Mouse (Mus musculus) bone marrow, adult 2 months (tissue): ENCODE data around the gene Palld.

Experiments
- CTCF ChIP-seq: fragments of 200-500 bp; IDR thresholded peaks from 2 replicates; pipeline ENCODE4 v1.5.1; 2011; ENCODE audit warnings: low read length, control low read depth; ENCODE audit not compliant: control insufficient read depth, insufficient read depth
- POLR2A ChIP-seq: fragments of 200-500 bp; IDR thresholded peaks from 2 replicates; pipeline ENCODE4 v1.6.1; 2011; ENCODE audit warnings: low read depth, mild to moderate bottlenecking, control low read depth, low read length, borderline replicate concordance; ENCODE audit not compliant: control insufficient read depth

DNA sequence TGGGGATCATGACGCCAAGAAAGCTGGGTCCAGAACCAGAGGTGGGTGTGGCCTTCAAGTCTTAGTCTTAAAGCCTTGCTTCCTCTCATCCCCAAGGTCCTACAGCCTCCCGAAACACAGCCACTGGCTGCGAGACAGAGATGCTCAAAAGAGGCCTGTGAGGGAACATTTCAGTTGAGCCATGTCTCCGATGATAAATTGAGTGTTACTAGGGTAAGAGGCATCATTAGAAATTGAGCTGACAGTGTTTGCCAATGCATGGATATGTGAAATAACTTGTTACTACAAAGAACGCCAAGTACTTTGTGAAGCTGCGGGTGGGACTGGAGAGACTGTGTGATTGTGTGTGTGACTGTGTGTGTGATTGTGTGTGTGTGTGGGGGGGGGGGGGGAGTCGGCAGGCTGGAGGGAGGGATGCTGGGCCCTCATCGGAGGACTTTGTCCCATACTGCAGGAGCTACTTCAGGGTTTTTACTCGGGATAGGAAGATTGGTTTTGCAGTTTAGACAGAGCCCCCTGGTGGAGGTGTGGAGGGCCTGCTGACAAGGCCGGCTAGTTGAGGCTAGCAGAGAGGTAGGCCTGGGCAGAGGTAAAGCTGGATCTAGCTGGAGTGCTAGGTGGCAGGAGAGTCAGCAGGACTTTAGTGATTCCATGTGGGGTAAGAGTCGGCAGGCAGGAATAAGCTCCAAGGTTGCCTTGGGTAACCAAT, 422.8 kb downstream of the Palld start:
- TF ChIP-seq CTCF = peak; percentile 41; the same call in 1 of the 2 replicates
- TF ChIP-seq POLR2A = no peak
